Mouse (Mus musculus): Measurements from ENCODE around the gene Cyp26b1. TPM values are rescaled to one million over a fixed set of nuclear protein-coding genes. Genes with fewer than 3 reads are reported as not detected.
"Not testable (repeated sequence)": the region's sequence is repeated elsewhere in the genome, so short reads cannot be mapped to it uniquely, and the experiment has no call there.

Cyp26b1 gene
- polyA plus RNA-seq, 1 experiment from 2014 or later, result 2.4 TPM

GRCm38 (mm10) chr6:84599296-84599695 is 5.6 kb upstream of the Cyp26b1 start:
- whole genome bisulfite sequencing, result 82% methylated on average over 3 of the region's 3 CpGs
- H3K36me3 ChIP-seq; H3K9me3 ChIP-seq (replicated peaks); H3K27ac ChIP-seq (replicated peaks); H3K27me3 ChIP-seq (ENCODE audit: low read depth, poor library complexity, severe bottlenecking); H3K4me3 ChIP-seq: not testable (repeated sequence)
- DNase-seq (ENCODE audit: low spot score), result peak; percentile 7
- H3K4me1 ChIP-seq, result peaks cover 13% of the 10 kb centered on the region

- Histone ChIP-seq H3K4me3 (no peak overlapping the region), H3K27me3 (ENCODE audit: low read depth, poor library complexity, severe bottlenecking) (peaks cover 8% of the 10 kb centered on the region; the same call in 1 of the 2 replicates), H3K36me3 (no peaks in the 10 kb centered on the region), H3K4me1 (peaks cover 19% of the 10 kb centered on the region), H3K27ac (replicated peaks) (no peak overlapping the region), H3K9me3 (replicated peaks) (no peaks in the 10 kb centered on the region)
- WGBS, result 80% methylated on average over 3 of the region's 3 CpGs
- DNase-seq (ENCODE audit: low spot score), result peak; percentile 7
Observed at GRCm38 (mm10) chr6:84598725-84599124, 5.0 kb upstream of the Cyp26b1 start.

- Histone ChIP-seq H3K36me3 (no peaks in the 10 kb centered on the region), H3K4me1 (peaks cover 34% of the 10 kb centered on the region), H3K27ac (replicated peaks) (peak overlapping the region; percentile 50), H3K27me3 (ENCODE audit: low read depth, poor library complexity, severe bottlenecking) (peaks cover 49% of the 10 kb centered on the region), H3K9me3 (replicated peaks) (no peaks in the 10 kb centered on the region), H3K4me3 (no peak overlapping the region)
- WGBS, result 26% methylated on average over 3 of the region's 3 CpGs
- DNase-seq (ENCODE audit: low spot score), result peak; percentile 47
Observed at GRCm38 (mm10) chr6:84594626-84595025, 918 bp upstream of the Cyp26b1 start.

GRCm38 (mm10) chr6:84590961-84591745 is 2.6 kb downstream of the Cyp26b1 start:
- Histone ChIP-seq H3K4me1 (peaks cover 69% of the 10 kb centered on the region), H3K36me3 (no peaks in the 10 kb centered on the region), H3K27ac (replicated peaks) (no peak overlapping the region), H3K9me3 (replicated peaks) (no peaks in the 10 kb centered on the region), H3K27me3 (ENCODE audit: low read depth, poor library complexity, severe bottlenecking) (peaks cover 84% of the 10 kb centered on the region), H3K4me3 (no peak overlapping the region)
- 63% methylated on average over 6 of the region's 6 CpGs for WGBS
- no peak for DNase-seq (ENCODE audit: low spot score)

- 3% methylated on average over 39 of the region's 39 CpGs for WGBS
- H3K27ac ChIP-seq (replicated peaks), result no peak overlapping the region
- H3K4me3 ChIP-seq, result peak overlapping the region; percentile 59
- H3K9me3 ChIP-seq (replicated peaks), result no peaks in the 10 kb centered on the region
- H3K27me3 ChIP-seq (ENCODE audit: low read depth, poor library complexity, severe bottlenecking), result peaks cover 91% of the 10 kb centered on the region
- H3K4me1 ChIP-seq, result peaks cover 74% of the 10 kb centered on the region
- peak; percentile 86 for DNase-seq (ENCODE audit: low spot score)
- H3K36me3 ChIP-seq, result no peaks in the 10 kb centered on the region
Observed at GRCm38 (mm10) chr6:84589742-84590686, 3.7 kb downstream of the Cyp26b1 start.

- peaks cover 74% of the 10 kb centered on the region for H3K4me1 ChIP-seq
- 2% methylated on average over 53 of the region's 54 CpGs for WGBS
- no peaks in the 10 kb centered on the region for H3K9me3 ChIP-seq (replicated peaks)
- H3K27me3 ChIP-seq (ENCODE audit: low read depth, poor library complexity, severe bottlenecking), result peaks cover 100% of the 10 kb centered on the region
- H3K4me3 ChIP-seq, result peak overlapping the region; percentile 59
- DNase-seq (ENCODE audit: low spot score), result peak; percentile 66
- no peak overlapping the region for H3K27ac ChIP-seq (replicated peaks)
- H3K36me3 ChIP-seq, result no peaks in the 10 kb centered on the region
Observed at GRCm38 (mm10) chr6:84588895-84589652, 4.6 kb downstream of the Cyp26b1 start.

GRCm38 (mm10) chr6:84588221-84588894 is 5.3 kb downstream of the Cyp26b1 start:
- Histone ChIP-seq H3K27me3 (ENCODE audit: low read depth, poor library complexity, severe bottlenecking) (peaks cover 100% of the 10 kb centered on the region), H3K36me3 (no peaks in the 10 kb centered on the region), H3K4me1 (peaks cover 74% of the 10 kb centered on the region), H3K9me3 (replicated peaks) (no peaks in the 10 kb centered on the region), H3K27ac (replicated peaks) (peak overlapping the region; percentile 67), H3K4me3 (peak overlapping the region; percentile 59)
- WGBS, result under 1% methylated on average over 41 of the region's 41 CpGs
- DNase-seq (ENCODE audit: low spot score), result peak; percentile 51

- DNase-seq (ENCODE audit: low spot score), result peak; percentile 77
- Histone ChIP-seq H3K27ac (replicated peaks) (peak overlapping the region; percentile 67), H3K27me3 (ENCODE audit: low read depth, poor library complexity, severe bottlenecking) (peaks cover 100% of the 10 kb centered on the region), H3K4me1 (peaks cover 77% of the 10 kb centered on the region), H3K4me3 (peak overlapping the region; percentile 59), H3K9me3 (replicated peaks) (no peaks in the 10 kb centered on the region), H3K36me3 (no peaks in the 10 kb centered on the region)
- under 1% methylated on average over 51 of the region's 51 CpGs for WGBS
Observed at GRCm38 (mm10) chr6:84587471-84588101, 6.1 kb downstream of the Cyp26b1 start.

- H3K36me3 ChIP-seq, result no peaks in the 10 kb centered on the region
- peaks cover 78% of the 10 kb centered on the region for H3K4me1 ChIP-seq
- H3K4me3 ChIP-seq, result peak overlapping the region; percentile 59
- DNase-seq (ENCODE audit: low spot score), result peak; percentile 23
- no peak overlapping the region for H3K27ac ChIP-seq (replicated peaks)
- 2% methylated on average over 28 of the region's 28 CpGs for WGBS
- H3K9me3 ChIP-seq (replicated peaks), result no peaks in the 10 kb centered on the region
- peaks cover 100% of the 10 kb centered on the region for H3K27me3 ChIP-seq (ENCODE audit: low read depth, poor library complexity, severe bottlenecking)
Observed at GRCm38 (mm10) chr6:84586551-84587200, 7.0 kb downstream of the Cyp26b1 start.

GRCm38 (mm10) chr6:84585686-84586300 is 7.9 kb downstream of the Cyp26b1 start:
- WGBS, result under 1% methylated on average over 37 of the region's 37 CpGs
- no peaks in the 10 kb centered on the region for H3K9me3 ChIP-seq (replicated peaks)
- H3K27me3 ChIP-seq (ENCODE audit: low read depth, poor library complexity, severe bottlenecking), result peaks cover 100% of the 10 kb centered on the region
- peak overlapping the region; percentile 59 for H3K4me3 ChIP-seq
- H3K36me3 ChIP-seq, result no peaks in the 10 kb centered on the region
- peak; percentile 46 for DNase-seq (ENCODE audit: low spot score)
- H3K27ac ChIP-seq (replicated peaks), result no peak overlapping the region
- H3K4me1 ChIP-seq, result peaks cover 78% of the 10 kb centered on the region
